Mouse (Mus musculus): ENCODE data around the gene Lta.

The Lta gene

DNA sequence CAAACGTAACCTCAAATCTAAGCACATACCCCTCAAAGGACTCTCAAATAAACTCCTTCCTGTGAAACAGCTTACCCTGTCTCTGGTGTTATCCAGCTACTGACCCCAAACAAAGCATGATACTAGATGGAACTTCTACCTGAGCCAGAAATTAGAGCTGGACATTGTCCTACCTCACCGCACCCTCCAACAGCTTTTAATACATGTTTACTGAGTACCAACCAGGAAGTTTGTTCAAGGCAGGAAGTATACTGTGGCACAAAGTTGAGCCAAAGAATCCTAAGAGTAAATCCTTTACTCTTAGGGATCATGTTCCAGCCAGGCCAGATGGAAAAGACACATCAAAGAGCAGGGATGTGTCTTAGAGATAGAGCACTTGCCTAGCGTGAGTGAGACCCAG, 5.4 kb upstream of the Lta start:
- DNase-seq (ENCODE audit: low spot score in 2 of 2): no peak

DNA sequence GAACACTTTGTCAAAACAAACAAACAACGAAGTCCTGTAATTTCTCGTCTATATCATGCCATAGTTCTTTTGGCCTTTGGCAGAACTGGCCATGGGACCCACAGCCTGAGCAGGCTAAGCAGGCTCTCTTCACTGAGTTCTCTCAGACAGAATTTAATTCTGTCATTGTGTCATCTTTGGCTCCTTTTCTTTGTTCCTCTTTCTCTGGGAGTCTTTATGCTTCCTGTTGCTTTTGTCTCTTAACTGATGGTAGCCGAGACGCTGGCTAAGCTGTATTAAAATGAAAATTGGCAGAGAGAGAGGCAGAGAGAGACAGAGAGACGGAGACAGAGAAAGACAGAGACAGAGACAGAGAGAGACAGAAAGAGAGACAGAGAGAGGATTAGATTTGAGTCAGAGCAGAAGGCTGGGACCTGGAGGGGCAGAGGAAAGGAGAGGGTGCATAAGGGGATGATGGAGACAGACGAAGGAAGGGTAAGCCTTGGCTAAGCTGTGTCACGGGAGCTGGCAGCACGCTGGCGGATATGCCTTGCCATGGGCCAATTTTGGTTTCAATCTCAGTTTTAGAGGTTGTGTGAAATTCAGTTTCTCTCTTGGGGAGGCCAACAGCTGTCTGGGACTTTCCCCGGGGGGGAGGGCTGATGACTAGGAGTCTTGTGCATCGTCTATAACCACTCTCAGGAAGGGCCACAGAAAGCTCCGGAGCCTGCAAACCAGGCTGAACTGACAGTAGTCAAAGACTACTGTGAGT, 4.8 kb upstream of the Lta start:
- no peak for DNase-seq (ENCODE audit: low spot score in 2 of 2)

DNA sequence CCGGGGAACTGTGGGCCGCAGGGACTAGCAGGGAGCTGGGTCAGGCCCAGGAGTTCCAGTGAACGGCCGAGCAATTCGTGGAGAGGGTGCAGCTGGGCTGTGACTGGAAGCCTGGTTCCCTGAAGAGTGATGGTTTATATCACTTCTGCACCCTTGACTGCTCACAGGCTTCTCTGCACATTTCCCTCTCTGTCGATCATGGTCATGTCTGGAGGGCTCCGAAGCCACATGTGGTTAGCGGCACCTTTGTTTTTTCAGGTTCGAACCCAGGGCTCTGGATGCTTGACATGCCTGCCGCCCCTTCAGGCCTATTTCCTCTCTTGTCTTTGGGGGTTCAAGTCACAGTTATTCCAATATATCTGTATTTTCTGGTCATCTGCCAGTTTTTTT, 224 bp upstream of the Lta start:
- no peak for DNase-seq (ENCODE audit: low spot score in 2 of 2)

DNA sequence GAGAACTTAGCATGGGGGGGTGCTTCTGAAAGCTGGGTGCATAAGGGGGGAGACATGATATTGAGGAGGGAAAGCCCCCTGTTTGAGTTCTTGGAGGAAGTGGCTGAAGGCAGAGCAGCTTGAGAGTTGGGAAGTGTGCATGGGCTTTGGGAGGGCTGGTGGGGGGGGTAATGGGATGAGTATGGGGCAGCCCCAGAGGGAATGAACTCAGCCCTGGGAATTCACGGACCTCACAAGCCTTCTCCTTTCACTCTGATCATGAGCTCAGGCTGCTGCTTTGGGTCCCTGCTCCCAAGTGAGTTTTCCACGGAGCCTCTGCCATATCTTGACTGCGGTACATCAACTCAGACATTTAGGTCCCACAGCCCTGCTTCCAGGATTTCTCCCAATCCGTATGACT, 2.7 kb downstream of the Lta start:
- no peak for DNase-seq (ENCODE audit: low spot score in 2 of 2)

DNA sequence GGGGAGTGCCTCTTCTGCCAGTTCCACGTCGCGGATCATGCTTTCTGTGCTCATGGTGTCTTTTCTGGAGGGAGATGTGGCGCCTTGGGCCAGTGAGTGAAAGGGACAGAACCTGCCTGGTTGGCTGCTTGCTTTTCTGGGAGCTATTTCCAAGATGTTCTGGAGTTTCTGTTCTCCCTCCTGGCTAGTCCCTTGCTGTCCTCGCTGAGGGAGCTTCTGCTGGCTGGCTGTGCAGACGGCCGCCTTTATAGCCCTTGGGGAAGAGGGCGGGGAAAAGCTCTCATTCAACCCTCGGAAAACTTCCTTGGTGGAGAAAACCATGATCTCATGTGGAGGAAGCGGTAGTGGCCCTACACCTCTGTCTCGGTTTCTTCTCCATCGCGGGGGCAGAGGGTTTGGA, 3.4 kb downstream of the Lta start, which contains the start of gene Tnf:
TSS of gene Tnf (minus strand) at position 221 of the 400 bp plus-strand sequence.
- peak in 1 of 2 experiments; percentile 44 for DNase-seq (ENCODE audit: low spot score in 2 of 2)

DNA sequence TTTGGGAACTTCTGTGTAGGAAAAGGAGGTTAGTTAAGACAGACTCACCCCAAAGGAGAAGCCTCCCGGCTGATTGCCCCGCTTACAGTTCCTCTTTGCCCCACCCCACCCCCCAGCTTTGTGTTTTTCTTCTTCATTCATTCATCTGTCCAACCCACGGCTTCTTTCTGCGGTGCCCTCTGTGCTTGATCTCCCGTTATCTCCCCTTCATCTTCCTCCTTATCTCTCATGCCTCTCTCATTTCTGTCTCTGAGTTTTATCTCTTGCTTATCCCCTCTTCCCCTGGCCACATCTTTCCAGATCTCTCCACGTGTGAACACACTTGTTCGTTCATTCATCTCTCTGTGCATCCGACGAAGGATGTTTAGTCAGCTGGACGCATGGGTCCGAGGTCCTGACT, 4.0 kb downstream of the Lta start:
- DNase-seq (ENCODE audit: low spot score in 2 of 2): no peak

DNA sequence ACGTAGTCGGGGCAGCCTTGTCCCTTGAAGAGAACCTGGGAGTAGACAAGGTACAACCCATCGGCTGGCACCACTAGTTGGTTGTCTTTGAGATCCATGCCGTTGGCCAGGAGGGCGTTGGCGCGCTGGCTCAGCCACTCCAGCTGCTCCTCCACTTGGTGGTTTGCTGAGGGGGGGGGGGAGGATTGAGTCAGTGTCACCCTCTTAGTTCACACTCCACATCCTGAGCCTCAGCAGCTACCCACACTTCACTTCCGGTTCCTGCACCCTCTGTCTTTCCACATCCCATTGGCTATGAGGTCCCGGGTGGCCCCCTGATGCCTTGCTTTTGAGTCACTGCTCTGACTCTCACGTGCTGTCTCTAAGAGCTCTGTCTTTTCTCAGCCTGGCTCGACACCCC, 4.8 kb downstream of the Lta start:
- DNase-seq (ENCODE audit: low spot score in 2 of 2): no peak

DNA sequence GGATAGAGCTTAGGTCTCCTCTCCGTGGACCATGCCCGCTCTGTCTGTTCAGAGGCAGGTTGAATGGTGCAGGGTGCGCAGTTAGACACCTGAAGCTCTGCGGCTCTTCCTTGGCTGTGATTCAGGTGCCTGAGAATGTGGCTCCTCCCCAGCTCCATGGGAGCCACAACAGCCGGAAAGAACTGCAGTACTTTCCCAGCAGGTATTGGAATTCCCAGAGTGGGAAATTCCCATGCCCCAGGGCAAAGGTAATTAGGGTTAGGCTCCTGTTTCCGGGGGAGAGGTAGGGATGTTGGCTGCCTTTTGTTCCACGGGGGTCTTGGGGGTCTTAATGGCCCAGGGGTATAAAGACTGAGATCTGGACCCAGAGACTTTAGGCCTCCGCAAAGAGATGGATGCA, 6.2 kb downstream of the Lta start:
- no peak for DNase-seq (ENCODE audit: low spot score in 2 of 2)

DNA sequence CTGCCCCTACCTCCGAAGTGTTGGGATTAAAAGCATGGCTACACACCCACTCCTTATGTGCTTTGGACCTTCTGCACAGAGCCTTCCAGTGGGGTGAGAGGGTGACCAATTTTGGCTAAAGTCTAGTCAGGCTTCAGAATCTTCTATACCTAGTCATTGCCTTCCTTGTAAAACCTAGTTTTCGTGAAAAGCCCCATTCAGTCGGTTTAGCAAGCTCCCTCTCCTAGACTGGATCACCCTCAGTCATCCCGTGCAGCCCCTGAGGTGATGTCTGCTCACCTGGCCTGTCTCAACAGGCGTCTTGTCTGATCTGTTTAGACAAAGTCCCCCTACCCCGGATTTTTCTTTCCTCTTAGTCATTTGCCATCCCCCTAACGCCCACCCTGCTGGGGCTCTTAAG, 7.1 kb downstream of the Lta start:
- DNase-seq (ENCODE audit: low spot score in 2 of 2): no peak

DNA sequence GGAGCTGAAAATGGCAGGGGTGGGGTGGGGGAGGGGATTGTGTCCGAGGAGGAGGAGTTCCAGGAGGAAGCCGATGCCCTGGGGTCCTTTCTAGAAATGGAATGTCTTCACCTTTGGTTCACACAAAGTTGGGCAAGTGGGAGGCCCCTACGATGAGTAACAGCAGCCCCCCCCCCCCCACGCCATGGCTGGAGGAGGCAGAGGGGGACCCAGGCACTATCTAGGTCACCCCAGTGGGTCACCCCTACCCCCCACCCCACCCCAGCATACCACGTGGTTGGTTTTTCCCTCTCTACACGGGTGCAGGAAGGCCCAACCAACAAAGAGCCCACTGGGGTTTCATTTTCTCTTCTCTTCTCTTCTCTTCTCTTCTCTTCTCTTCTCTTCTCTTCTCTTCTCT, 8.0 kb downstream of the Lta start:
- DNase-seq (ENCODE audit: low spot score in 2 of 2): no peak

DNA sequence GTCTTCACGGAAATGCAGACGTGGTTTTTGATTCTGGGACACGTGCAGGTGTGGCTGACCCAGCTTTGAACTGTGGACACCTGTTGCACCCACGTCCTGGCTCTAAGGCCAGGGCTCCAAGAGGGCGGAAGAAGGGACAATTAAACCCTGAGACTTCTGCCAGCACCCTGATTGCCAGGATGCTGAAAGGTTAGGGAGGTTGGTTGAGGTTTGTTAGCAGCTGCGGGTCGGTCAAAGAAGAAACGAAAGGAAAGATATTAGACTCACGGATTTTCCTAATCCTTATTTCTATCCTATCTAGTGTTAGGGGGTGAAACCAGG, 8.9 kb downstream of the Lta start:
- DNase-seq (ENCODE audit: low spot score in 2 of 2): no peak

DNA sequence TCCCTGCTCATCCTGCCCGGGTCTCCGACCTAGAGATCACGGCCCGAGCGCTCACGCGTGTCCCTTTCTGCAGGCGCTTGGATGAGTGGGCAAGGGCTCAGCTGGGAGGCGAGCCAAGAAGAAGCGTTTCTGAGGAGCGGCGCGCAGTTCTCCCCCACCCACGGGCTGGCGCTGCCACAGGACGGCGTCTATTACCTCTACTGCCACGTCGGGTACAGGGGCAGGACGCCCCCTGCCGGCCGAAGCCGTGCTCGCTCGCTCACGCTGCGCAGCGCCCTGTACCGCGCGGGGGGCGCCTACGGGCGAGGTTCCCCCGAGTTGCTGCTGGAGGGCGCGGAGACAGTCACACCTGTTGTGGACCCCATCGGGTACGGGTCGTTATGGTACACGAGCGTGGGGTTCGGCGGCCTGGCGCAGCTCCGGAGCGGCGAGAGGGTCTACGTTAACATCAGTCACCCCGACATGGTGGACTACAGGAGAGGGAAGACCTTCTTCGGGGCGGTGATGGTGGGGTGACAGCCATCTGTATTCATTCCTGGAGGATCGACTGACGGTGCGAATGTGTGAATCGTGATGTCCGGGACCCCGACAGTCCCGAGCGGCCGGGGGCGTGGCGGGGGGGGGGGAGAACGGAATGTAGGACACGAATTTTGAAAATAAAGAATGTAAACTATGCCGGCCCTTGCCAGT, 9.4 kb downstream of the Lta start:
- peak; percentile 78 to 90 for DNase-seq (ENCODE audit: low spot score in 2 of 2)

DNA sequence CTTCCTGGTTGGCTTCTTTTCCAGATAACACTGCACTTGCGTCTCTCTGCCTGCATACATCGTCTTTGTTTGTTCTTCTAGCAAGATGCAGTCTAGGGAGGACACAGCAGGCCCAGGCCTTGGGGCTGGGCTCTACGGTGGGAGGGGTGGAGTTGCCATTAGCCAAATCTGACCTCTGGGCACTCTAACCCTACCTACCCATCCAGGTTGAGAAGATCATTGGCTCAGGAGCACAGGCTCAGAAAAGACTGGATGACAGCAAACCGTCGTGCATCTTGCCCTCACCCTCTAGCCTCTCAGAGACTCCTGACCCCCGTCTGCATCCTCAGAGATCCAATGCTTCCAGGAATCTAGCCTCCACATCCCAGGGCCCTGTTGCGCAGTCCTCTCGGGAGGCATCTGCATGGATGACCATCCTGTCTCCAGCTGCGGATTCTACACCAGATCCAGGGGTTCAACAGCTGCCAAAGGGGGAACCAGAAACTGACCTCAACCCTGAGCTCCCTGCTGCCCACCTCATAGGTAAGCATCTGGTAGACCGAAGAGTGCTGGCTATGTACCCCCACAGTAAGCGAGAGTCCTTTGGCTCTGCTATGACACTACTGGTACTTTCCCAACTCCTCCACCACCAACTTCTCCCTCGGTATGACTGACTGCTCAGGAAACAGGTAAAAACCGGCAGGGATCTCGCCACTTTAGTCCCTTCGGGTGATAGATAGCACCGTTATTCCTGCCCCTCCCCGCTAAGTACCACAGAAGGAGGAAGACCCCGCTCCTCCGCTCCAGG, 10.1 kb downstream of the Lta start:
- no peak for DNase-seq (ENCODE audit: low spot score in 2 of 2)

DNA sequence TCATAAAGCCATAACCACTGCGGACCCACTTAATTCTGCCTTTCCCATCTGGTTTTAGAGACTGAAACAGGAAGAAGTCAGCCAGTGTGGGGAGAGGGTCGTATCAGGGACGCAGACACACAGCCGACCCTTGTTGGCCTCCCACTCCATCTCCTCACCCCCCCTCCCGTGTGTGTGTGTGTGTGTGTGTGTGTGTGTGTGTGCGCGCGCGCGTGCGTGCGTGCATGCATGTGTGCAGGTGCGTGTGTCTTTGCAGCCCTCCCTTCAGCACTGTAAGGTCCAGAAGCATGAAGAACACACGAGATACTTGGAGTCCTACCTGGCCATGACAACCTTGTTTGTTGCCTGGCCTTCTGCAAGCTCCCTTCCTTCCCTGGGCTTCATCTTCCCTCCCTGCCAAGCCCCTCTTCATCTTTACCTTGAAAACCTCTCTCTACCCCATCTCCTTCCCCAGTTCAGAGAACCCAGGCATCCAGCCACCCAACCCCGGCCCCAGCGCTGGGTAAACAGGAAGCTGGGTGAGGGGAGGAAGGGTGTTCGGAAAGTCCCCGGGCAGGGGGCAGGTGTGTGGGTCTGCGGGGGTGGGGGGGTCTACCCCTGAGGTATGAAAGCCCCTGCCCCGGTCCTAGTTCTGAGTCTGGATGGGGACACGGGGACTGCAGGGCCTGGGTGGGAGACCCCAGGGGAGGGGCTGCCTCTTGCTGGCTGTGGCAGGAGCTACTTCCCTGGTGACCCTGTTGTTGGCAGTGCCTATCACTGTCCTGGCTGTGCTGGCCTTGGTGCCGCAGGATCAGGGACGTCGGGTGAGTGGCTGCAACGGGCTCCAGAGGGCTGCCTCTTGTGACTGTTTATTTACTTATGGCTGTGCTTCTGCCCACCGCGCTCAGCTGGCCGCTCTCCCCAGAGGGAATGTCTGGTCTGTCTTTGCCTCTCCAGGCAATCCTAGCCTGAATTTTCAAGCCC, 11.0 kb downstream of the Lta start, which contains the start of gene Ltb:
TSS of gene Ltb (plus strand) at position 559 of the 963 bp plus-strand sequence.
- peak; percentile 53 to 68 for DNase-seq (ENCODE audit: low spot score in 2 of 2)

DNA sequence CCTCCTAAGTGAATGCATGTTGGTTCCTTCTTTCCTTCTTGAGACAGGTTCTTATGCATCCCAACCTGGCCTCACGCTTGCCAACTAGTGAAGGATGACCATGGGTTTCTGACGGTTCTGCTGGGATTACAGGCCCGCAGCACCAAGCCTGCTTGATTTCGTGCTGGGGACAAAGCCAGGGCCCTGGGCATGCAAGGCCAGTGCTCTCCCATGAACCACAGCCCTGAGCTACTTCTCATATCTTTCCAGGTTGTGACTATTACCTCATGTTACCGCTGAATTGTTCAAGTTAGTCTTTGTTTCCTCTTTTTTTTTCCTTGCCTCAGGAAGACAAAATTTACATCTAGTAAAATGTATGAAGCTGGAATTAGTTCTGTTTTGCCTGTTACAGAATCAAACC, 12.2 kb downstream of the Lta start:
- DNase-seq (ENCODE audit: low spot score in 2 of 2): no peak

DNA sequence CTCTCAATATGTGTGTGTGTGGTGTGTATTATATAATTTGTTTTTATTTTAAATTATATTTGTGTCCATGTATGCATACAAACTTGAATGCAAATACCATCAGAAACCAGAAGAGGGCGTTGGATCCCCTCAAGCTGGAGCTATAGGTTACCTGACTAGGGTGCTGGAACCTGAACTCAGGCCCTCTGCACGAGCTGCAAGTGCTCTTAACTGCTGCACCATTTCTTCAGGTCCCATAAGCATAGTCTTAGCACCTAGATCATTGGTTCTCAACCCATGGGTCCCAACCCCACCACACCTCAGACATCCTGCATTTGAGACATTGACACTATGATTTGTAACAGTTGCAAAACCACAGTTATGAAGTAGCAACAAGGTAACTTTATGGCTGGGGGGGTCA, 13.4 kb downstream of the Lta start:
- DNase-seq (ENCODE audit: low spot score in 2 of 2): no peak

DNA sequence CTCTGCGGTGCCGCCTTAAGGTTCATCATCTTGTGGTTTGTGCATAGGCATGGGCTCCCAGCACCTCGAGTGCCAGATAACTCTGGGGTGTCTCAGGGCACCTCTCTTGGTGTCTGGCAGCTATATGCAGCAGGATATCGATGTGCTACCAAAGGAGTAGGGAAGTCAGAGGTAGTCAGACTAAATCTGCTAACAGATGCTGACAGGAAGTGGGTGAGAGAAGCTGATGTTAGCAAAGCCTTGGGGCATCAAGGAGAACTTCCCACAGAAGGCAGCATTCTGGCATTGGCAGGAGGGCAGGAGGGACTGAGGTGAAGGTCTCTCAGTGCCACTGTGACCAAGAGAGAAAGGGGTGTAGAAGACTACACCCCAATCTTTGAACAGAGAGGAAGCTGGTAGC, 15.1 kb downstream of the Lta start:
- DNase-seq (ENCODE audit: low spot score in 2 of 2): no peak

DNA sequence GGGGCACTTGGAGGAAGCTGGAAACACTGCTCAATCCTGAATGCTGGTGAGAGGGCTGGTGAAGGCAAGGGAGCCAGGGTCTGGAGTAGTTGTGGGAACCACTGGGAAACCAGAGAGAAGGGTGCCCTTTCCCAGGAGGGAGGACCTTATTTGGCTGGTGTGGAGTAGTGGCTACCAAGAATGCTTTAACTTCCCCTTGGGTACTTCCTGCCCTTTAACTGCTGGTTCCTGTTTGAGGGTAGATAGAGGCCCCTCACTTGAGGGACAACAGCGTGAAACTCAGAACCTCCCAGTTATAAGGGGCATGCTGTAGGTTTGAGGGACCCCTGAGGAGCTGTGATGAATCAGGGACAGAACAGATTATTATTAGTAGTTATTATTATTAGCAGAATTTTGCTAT, 16.0 kb downstream of the Lta start:
- DNase-seq (ENCODE audit: low spot score in 2 of 2): no peak

DNA sequence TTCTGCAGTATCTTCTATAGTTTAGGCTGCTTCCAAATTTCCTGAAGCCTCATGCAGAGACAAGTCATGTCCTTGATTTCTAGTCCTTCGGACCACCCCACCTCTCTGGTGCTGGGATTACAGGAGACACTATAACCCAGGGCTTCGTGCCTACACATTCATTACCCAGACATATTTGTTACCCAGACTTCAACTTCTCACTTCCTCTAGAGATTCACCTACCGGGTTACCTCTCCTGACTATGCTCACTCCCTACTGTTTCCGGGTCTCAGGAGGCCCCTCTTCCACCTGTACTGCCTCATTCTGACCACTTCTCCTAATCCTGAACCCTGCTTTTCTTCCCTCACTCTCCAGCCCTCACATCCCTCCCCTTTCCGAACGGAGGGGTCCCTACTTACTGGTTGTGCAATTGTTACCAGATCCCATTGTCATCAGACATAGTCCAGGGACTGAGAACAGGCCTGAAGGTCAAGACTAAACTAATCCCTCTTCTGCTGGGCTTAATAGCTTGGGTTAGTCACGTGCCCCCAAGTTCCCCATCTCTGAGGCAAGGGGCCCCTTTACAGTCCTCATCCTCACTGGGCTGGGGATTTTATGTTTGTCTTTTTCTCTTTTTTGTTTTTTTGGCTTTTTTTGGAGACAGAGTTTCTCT, 17.1 kb downstream of the Lta start, which contains the start of gene Lst1:
TSS of gene Lst1 (minus strand) at position 481 of the 652 bp plus-strand sequence.
- DNase-seq (ENCODE audit: low spot score in 2 of 2): no peak

DNA sequence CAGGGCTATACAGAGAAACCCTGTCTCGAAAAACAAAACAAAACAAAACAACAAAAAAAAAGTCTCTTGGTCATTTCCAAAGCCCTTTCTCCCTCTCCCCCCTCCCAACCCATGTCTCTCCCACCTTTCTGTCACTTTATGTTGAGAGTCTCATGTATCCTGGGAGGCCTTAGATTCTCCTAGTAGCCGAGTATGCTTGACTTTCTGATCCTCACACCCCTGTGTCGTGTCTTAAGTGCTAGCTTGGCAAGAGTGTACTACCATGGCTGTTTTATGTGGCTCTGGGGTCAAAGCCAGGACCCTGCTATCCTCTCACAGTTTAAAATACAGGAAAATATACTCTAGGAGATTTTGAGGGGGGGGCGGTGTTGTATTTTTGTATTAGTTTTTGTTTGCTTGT, 17.8 kb downstream of the Lta start:
- no peak for DNase-seq (ENCODE audit: low spot score in 2 of 2)

DNA sequence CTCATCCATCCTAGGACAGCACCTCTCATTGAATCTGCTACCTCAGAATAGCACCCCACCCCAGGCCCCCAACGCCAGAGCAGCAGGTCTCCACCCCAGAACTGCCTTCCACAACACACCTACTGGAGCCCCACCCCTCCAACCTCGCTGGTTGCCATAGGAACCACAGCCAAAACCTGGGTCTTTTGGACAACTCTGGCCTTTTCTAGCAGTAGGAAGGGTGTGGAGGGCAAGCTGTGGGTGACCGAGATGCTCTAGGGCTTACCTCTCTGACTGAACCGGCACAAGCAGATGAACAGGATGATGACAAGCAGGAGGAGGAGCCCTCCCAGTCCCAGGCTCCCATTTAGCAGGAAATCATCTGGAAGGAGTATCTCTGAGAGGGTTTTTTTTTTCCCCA, 18.5 kb downstream of the Lta start:
- DNase-seq (ENCODE audit: low spot score in 2 of 2): peak in 1 of 2 experiments; percentile 56

Data from spleen, postnatal 14 days (tissue).